Mouse (Mus musculus) neural tube, embryonic 11.5 days (tissue): Measurements from ENCODE around the gene Cacna1c. TPM values are rescaled to one million over a fixed set of nuclear protein-coding genes. Genes with fewer than 3 reads are reported as not detected.

Source experiments
- ATAC-seq: fragments of 200-750 bp; cut with Nextera tagmentation; 2 replicates; pipeline ENCODE4 v1.8.0; 2017; ENCODE audit warnings: moderate number of reproducible peaks, mild to moderate bottlenecking, moderate TSS enrichment, moderate library complexity; ENCODE audit not compliant: insufficient read depth, low FRiP score, low TSS enrichment
- DNase-seq: peaks from one replicate; pipeline ENCODE4 v3.0.0-alpha.2; 2015; ENCODE audit warnings: low spot score
- H3K27ac ChIP-seq: fragments of 300-500 bp; sonication (generic); 2 replicates; pipeline ENCODE4 v1.5.1; 2014; ENCODE audit warnings: low read depth, mild to moderate bottlenecking, low read length
- H3K27me3 ChIP-seq: fragments of 300-500 bp; sonication (generic); 2 replicates; pipeline ENCODE4 v1.6.1; 2014; ENCODE audit warnings: mild to moderate bottlenecking, low read length, mixed read lengths; ENCODE audit not compliant: control insufficient read depth, insufficient read depth
- H3K36me3 ChIP-seq: fragments of 300-500 bp; sonication (generic); 2 replicates; pipeline ENCODE4 v1.6.1; 2014; ENCODE audit warnings: mild to moderate bottlenecking, low read length, moderate library complexity, mixed read lengths; ENCODE audit not compliant: control insufficient read depth, insufficient read depth
- H3K4me1 ChIP-seq: fragments of 300-500 bp; sonication (generic); 2 replicates; pipeline ENCODE4 v1.6.1; 2014; ENCODE audit warnings: low read length, mixed read lengths; ENCODE audit not compliant: control insufficient read depth, insufficient read depth
- H3K4me2 ChIP-seq: fragments of 300-500 bp; sonication (generic); 2 replicates; pipeline ENCODE4 v1.6.1; 2014; ENCODE audit warnings: low read depth, mild to moderate bottlenecking, moderate library complexity
- H3K4me3 ChIP-seq: fragments of 300-500 bp; sonication (generic); 2 replicates; pipeline ENCODE4 v1.5.1; 2014; ENCODE audit warnings: low read depth, low read length
- H3K9ac ChIP-seq: fragments of 300-500 bp; sonication (generic); 2 replicates; pipeline ENCODE4 v1.6.1; 2014; ENCODE audit warnings: mild to moderate bottlenecking, low read length
- H3K9me3 ChIP-seq: fragments of 300-500 bp; sonication (generic); 2 replicates; pipeline ENCODE4 v1.6.1; 2016; ENCODE audit warnings: low read length; ENCODE audit not compliant: control insufficient read depth
- WGBS: fragments of 180-500 bp; shearing (Covaris S2); extraction: QIAGEN DNeasy Blood & Tissue Kit; methylation state at CpG from one replicate; pipeline ENCODE4 v1.1.7; 2014; 5-methylcytosine and 5-hydroxymethylcytosine counted together
- polyA plus RNA-seq: library from polyadenylated mRNA; unstranded; fragments of >200 nt; fragmentation: Nextera tagmentation; extraction: Ambion mirVana; gene quantifications from 2 replicates; pipeline ENCODE4 v1.2.1, GENCODE M21; 2014

Gene Cacna1c
- polyA plus RNA-seq, 1 experiment from 2014 or later: 3.3 TPM

DNA sequence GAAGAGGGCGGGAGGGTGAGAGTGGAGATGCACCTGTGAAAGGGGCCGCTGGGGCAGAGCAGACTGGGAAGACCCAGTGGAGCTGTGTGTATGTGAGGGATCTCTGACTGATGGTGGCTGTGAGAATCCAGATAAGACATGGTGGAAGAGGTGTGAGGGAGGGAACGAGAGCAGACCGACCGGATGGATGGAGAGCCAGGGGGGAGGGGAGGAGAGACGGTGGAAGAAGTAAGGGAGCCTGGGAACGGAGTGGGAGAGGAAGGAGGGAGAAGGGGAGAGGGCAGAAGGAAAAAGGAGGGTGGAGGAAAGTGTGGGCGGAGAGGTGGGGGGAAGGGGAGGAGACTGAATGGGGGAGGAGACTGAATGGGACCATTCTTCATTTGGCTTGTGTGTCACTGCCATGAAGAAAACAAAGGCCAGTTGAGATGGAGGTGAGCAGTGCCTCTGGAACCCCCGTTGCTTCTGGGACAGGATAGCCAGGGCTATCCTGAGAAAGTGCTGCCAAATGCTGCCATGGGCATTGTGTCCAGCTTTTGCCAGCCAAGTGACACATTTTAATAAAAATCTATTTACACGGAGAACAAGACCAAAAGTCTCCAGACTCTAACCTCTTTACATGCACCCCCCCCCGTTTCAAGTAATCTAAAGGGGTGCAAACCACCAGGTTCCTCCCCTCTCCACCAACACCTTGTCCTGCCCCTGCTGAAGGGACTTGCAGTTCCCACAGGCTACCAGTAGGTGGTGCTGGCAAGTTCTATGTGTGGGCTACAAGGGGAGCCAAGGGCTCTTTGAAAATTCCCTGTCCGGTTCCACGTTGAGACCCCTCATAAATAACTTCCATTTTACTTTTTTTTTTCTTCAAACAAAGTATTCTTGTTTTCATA lies 273.6 kb downstream of the Cacna1c start:
- H3K4me2 ChIP-seq: no peak overlapping the region

DNA sequence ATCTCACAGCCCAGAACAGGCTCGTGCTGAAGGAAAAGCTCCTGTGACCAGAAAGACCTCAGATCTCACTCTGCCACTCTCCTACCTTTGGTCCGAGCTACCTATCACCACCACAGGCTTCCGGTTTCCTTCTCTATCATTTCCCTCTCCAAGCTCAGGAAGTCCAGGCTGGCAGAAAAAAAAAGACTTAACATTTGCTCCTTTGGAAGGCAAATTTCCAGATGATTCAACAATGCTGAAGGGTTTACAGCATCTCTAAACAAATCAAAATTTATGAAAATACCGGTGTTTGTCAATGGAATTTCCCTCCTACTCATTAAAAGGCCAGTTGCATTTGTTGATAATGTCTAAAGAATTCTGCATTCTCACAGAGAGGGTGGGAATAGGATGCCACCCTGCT lies 288.0 kb downstream of the Cacna1c start:
- Histone ChIP-seq H3K4me1 (no peaks in the 10 kb centered on the region), H3K36me3 (no peaks in the 10 kb centered on the region), H3K4me2 (no peak overlapping the region), H3K9ac (no peak overlapping the region), H3K27me3 (no peaks in the 10 kb centered on the region), H3K9me3 (no peaks in the 10 kb centered on the region), H3K4me3 (no peak overlapping the region), H3K27ac (no peak overlapping the region)
- ATAC-seq (no peak), DNase-seq (no peak)
- 79% methylated on average over 4 of the region's 4 CpGs for WGBS

More for the DNA sequence above, 273.6 kb downstream of the Cacna1c start:
- 27% methylated on average over 13 of the region's 13 CpGs for WGBS
- Histone ChIP-seq H3K4me3 (no peak overlapping the region), H3K4me1 (no peaks in the 10 kb centered on the region; the same call in 1 of the 2 replicates), H3K9me3 (no peaks in the 10 kb centered on the region), H3K27me3 (no peaks in the 10 kb centered on the region), H3K36me3 (no peaks in the 10 kb centered on the region), H3K27ac (no peak overlapping the region), H3K9ac (no peak overlapping the region)
- ATAC-seq (peak; percentile 58; the same call in 1 of the 2 replicates), DNase-seq (peak; percentile 85)

DNA sequence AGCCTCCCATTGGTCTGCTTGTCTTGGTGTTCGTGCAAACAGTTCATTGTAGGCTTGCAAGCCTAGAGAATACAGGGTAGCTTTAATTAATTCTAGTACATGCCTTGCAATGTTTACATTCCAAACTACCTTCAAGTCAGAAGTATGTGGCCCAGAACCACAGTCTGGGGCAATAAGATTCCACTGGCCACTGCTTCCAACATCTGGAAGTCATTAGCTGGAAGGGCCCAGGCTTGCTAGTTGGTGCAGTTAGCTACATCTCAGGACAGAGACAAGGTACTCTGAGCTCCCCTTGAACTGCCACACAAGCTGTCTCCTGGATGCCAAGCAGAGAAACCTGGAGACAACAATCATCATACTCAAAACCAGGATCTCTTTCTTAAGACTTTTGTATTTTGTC lies 288.5 kb downstream of the Cacna1c start:
- H3K36me3 ChIP-seq: no peaks in the 10 kb centered on the region
- H3K9ac ChIP-seq: no peak overlapping the region
- H3K4me3 ChIP-seq: no peak overlapping the region
- H3K27me3 ChIP-seq: no peaks in the 10 kb centered on the region
- no peak for DNase-seq
- H3K9me3 ChIP-seq: no peaks in the 10 kb centered on the region
- no peak overlapping the region for H3K4me2 ChIP-seq
- no peaks in the 10 kb centered on the region for H3K4me1 ChIP-seq
- ATAC-seq: no peak
- WGBS: 52% methylated on average over 1 of the region's 1 CpGs
- no peak overlapping the region for H3K27ac ChIP-seq

DNA sequence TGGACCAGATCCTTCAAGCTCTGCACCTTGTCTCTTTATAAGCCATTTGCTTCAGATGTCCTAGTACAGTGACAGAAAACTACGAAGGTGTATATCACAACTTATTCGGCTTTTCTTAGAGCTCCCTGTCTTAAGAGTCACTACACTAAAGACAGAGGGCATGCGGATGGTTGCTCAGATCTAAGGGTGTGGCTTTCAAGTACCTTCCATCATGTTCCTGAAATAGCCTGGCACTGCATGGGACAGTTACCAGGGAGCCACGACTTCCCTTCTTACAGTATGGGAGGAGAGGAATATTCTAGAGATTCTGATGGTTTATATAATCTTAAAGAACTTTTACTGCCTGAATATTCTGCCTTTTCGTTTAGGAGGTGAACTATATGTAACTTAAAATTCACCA lies 289.3 kb downstream of the Cacna1c start:
- H3K36me3 ChIP-seq: no peaks in the 10 kb centered on the region
- no peak overlapping the region for H3K4me2 ChIP-seq
- H3K9me3 ChIP-seq: no peaks in the 10 kb centered on the region
- H3K4me3 ChIP-seq: no peak overlapping the region
- H3K27ac ChIP-seq: no peak overlapping the region
- no peaks in the 10 kb centered on the region for H3K4me1 ChIP-seq
- H3K27me3 ChIP-seq: no peaks in the 10 kb centered on the region
- no peak for DNase-seq
- no peak for ATAC-seq
- H3K9ac ChIP-seq: no peak overlapping the region
- WGBS: 90% methylated on average over 5 of the region's 5 CpGs

DNA sequence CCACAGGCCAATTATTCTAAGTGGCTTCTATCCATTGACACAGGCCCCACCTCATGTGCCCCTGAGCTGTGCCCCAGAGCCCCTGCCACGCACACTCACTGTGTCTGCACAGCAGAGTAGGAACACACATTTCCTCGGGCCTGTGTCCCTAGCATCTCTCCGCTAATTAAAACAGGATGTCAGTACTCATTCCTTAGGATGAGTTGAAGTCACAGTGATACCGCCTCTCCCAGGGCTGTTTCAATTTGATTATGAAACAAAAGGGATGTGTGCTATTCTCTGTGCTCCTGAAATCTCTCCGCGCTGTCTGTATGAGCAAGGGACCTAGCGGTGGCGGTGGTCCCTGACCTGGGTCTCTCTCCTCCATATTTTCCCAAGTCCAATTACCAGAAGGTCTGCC lies 296.5 kb downstream of the Cacna1c start:
- ATAC-seq (no peak), DNase-seq (no peak)
- Histone ChIP-seq H3K4me3 (no peak overlapping the region), H3K4me1 (no peaks in the 10 kb centered on the region), H3K9me3 (no peaks in the 10 kb centered on the region), H3K4me2 (no peak overlapping the region), H3K27ac (no peak overlapping the region), H3K36me3 (no peaks in the 10 kb centered on the region), H3K27me3 (no peaks in the 10 kb centered on the region), H3K9ac (no peak overlapping the region)
- 81% methylated on average over 8 of the region's 8 CpGs for whole genome bisulfite sequencing

DNA sequence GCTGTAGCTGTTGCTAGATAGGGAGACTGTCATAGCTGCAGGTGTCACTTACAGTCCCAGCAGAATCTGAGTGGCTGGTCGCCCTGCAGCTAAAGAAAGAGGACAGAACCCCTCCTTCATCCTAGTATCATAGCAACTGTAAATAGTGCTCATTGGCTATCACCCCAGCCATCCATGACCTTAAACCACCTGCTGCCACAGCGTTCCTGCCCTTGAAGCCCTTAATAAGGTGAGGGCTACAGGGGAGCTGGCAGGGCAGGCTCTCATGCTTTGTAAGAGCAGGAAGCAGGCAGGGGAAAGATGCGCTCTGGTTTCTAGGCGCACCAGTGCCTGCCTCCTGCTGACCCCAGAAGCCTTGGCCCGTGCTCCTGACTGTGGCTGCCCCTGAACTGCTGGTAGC lies 299.1 kb downstream of the Cacna1c start:
- Histone ChIP-seq H3K27me3 (no peaks in the 10 kb centered on the region), H3K36me3 (no peaks in the 10 kb centered on the region), H3K9me3 (no peaks in the 10 kb centered on the region), H3K4me3 (no peak overlapping the region), H3K27ac (no peak overlapping the region), H3K9ac (no peak overlapping the region), H3K4me2 (no peak overlapping the region), H3K4me1 (no peaks in the 10 kb centered on the region)
- ATAC-seq (no peak), DNase-seq (no peak)
- WGBS: 60% methylated on average over 5 of the region's 5 CpGs

DNA sequence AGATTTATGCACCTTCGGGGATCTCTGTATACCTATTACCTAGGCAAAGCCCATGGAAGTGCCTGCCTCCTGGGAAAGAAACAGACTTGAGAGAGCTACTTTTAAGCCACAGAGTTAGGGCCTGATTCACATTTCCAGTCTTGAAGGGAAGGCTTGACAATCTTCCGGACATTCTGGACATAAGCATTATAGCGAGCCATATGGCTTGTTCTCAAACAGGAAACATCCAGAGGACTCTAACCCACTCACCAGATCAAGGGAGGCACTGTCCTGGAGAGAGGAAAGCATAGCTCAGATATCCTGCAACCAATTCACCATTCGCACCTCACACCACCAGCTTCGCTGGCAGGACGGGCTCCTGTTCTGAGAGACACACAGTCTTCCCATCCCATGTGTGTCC lies 302.2 kb downstream of the Cacna1c start:
- Histone ChIP-seq H3K9ac (no peak overlapping the region), H3K4me1 (no peaks in the 10 kb centered on the region), H3K4me3 (no peak overlapping the region), H3K36me3 (no peaks in the 10 kb centered on the region), H3K4me2 (no peak overlapping the region), H3K27ac (no peak overlapping the region), H3K27me3 (no peaks in the 10 kb centered on the region), H3K9me3 (no peaks in the 10 kb centered on the region)
- no peak for DNase-seq
- ATAC-seq: no peak
- 91% methylated on average over 6 of the region's 6 CpGs for WGBS

DNA sequence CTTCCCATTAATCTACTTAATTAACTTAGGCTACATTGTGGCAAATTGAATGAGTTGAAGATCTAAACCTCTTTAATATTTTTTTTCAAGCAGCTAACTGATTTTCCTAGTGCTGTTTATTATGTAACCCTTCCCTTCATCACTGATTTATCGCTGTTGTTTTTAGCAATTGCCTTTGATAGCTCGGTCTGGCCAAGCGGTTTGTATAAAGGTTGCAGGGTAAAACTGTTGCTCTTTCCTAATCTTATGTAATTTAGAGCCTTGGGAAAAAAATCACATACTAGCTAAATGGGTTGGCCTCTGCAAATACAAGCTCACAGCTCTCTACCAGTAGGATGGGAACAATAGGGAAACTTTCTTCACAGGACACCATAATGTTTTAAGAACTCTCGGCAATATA lies 306.8 kb downstream of the Cacna1c start:
- no peaks in the 10 kb centered on the region for H3K27me3 ChIP-seq
- no peak overlapping the region for H3K9ac ChIP-seq
- H3K27ac ChIP-seq: no peak overlapping the region
- no peak overlapping the region for H3K4me3 ChIP-seq
- H3K36me3 ChIP-seq: no peaks in the 10 kb centered on the region
- ATAC-seq (no peak), DNase-seq (no peak)
- no peaks in the 10 kb centered on the region for H3K9me3 ChIP-seq
- no peak overlapping the region for H3K4me2 ChIP-seq
- H3K4me1 ChIP-seq: no peaks in the 10 kb centered on the region
- 82% methylated on average over 4 of the region's 4 CpGs for WGBS

DNA sequence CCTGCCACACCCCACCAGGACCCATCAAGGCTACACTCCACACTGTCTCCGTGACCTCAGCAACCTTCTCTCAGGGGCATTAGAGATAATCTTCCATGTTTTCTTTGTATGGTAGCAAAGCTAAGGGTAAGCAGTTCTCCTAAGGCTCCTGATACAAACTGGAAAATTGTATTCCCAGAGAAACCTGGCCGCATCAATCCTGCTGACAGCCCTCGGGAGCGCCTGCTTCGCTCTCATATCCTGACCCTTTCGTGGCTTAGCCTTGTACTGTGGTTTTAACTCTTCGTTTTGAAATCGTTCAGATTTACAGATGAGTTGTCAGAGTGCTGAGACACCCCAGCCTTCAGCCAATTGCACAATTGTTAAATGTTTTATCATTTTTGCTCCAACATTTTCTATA lies 309.2 kb downstream of the Cacna1c start:
- Histone ChIP-seq H3K36me3 (no peaks in the 10 kb centered on the region), H3K27ac (no peak overlapping the region), H3K9ac (no peak overlapping the region), H3K27me3 (no peaks in the 10 kb centered on the region), H3K4me1 (no peaks in the 10 kb centered on the region), H3K4me3 (no peak overlapping the region), H3K9me3 (no peaks in the 10 kb centered on the region), H3K4me2 (no peak overlapping the region)
- ATAC-seq (no peak), DNase-seq (no peak)
- 87% methylated on average over 8 of the region's 8 CpGs for WGBS
